Mouse (Mus musculus): Measurements from ENCODE around the gene Cenpe. TPM values are rescaled to one million over a fixed set of nuclear protein-coding genes. Genes with fewer than 3 reads are reported as not detected.

Gene Cenpe
- total RNA-seq, 2 experiments from 2014 or later = 0.91 to 1.4 TPM

DNA sequence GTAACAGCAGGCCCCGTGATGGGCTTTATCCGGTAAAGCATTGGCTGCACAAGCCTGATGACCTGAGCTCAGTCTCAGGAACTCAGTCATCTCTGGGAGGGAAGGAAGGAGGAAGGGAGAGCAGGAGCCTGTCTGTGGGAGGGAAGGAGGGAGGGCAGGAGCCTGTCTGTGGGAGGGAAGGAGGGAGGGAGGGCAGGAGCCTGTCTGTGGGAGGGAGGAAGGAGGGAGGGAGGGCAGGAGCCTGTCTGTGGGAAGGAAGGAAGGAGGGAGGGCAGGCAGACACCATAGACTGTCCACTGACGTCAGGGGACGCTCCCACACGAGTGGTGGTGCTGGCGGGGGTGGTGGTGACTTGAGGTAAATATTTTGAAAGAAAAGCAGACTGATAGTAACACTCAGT lies 36.8 kb downstream of the Cenpe start:
- DNase-seq (ENCODE audit: extremely low spot score in 1 of 2, low spot score in 2 of 2) = no peak
- H3K27ac ChIP-seq = no peak overlapping the region
- TF ChIP-seq CTCF (IDR thresholded peaks at IDR 0.05) = no peak
- no peak overlapping the region for H3K4me3 ChIP-seq
- intact Hi-C loops (cut with DNase I) = no loop called here

DNA sequence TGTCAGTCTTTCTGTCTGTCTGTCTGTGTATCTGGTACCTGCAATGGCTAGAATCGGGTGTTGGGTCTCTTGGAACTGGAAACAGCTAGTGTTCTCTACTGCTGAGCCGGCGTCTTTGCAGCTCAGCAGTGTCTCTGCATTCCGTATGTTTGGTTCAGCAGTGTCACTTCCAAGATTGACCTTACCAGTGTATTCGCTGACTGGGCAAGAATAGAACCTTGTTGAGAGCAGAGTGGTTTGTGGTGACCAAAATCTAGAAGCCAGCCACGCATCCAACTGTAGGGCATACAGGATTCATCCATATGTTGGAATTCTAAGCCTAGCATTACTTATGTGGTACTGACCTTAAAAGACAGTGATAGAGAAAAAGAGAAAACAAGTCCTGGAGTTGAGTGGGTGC lies 39.5 kb downstream of the Cenpe start:
- no peak for TF ChIP-seq CTCF (IDR thresholded peaks at IDR 0.05)
- Histone ChIP-seq H3K27ac (no peak overlapping the region), H3K4me3 (no peak overlapping the region)
- intact Hi-C loops (cut with DNase I) = no loop called here
- no peak for DNase-seq (ENCODE audit: extremely low spot score in 1 of 2, low spot score in 2 of 2)

DNA sequence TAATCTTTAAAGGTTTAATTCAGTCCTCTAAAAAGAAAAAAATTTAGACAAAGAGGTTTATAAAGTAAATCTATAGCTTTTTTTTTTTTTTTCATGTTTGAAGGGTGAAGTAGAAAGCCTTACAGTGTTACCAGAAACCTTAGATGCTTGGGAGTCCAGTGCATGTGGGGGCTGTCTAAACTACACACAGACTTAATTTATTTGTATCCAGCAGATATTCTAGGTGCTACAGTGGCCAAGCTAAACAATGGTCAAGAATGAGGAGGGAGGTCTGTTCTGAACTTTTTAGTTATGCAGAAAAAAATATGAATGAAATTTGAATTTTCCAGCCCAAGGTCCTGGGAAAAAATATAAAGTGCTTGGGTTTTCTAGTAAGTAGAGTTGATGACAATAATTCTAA lies 42.4 kb downstream of the Cenpe start:
- intact Hi-C loops (cut with DNase I) = no loop called here
- Histone ChIP-seq H3K27ac (no peak overlapping the region), H3K4me3 (no peak overlapping the region)
- no peak for DNase-seq (ENCODE audit: extremely low spot score in 1 of 2, low spot score in 2 of 2)
- TF ChIP-seq CTCF (IDR thresholded peaks at IDR 0.05) = no peak

DNA sequence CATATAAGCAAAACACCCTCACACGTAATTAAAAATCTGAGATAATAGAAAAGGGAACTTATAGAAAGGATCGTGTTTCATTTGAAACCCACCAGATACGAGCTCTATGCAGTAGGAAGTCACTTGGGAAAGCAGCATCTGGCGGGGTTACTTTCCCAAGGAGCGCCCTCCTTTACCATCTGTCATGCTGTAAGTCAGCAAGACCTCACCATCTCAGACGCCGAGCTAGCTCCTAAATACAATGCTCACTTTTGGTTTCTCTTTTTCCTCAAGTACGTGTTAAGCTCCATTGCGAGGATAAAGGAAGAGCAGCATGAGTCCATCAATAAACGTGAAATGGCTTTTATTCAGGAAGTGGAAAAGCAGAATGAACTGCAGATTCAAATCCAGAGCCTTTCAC lies 46.6 kb downstream of the Cenpe start:
- Histone ChIP-seq H3K4me3 (no peak overlapping the region), H3K27ac (no peak overlapping the region)
- intact Hi-C loops (cut with DNase I) = no loop called here
- no peak for DNase-seq (ENCODE audit: extremely low spot score in 1 of 2, low spot score in 2 of 2)
- TF ChIP-seq CTCF (IDR thresholded peaks at IDR 0.05) = no peak

DNA sequence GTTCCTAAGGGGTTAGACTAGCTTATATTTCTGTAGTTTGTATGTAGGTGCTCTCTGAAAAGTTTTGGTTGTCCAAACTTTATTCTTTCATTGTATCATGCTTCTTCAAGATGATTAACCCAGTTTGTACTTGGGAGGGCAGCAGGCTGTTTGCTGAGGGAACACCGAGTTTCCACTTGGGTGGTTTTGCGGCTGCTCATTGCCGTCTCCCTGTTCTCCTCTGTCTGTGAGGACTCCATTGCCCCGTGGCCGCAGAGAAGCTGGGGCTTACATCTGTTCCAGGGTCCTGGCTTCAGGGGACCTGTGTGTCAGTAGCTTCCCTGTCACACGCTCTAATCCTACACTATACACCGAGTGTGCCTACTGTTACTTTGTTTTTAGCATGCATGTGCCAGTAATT lies 47.9 kb downstream of the Cenpe start:
- DNase-seq (ENCODE audit: extremely low spot score in 1 of 2, low spot score in 2 of 2) = no peak
- TF ChIP-seq CTCF (IDR thresholded peaks at IDR 0.05) = no peak

DNA sequence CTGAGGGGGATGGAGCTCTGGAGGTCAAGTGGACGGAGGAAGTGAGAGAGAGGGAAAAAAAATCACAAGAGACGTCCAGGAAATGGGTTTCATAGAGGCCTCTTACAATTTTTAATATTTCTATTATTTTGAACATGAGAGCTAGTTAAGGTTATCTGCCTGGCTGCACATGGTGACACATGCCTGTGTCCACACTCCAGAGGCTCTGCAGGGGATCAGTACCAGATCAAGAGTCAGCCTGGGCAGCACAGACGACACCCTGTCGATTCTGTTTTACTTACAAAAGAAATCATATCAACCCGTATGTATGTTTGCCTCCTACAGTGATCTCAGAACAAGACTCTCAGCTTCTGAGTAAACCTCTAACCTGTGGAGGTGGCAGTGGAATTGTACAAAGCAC lies 56.3 kb downstream of the Cenpe start:
- no peak for DNase-seq (ENCODE audit: extremely low spot score in 1 of 2, low spot score in 2 of 2)
- no peak overlapping the region for H3K4me3 ChIP-seq
- intact Hi-C loops (cut with DNase I) = no loop called here
- no peak overlapping the region for H3K27ac ChIP-seq
- TF ChIP-seq CTCF (IDR thresholded peaks at IDR 0.05) = no peak

More for the DNA sequence above, 47.9 kb downstream of the Cenpe start:
- intact Hi-C loops (cut with DNase I) = no loop called here
- Histone ChIP-seq H3K4me3 (no peak overlapping the region), H3K27ac (no peak overlapping the region)

DNA sequence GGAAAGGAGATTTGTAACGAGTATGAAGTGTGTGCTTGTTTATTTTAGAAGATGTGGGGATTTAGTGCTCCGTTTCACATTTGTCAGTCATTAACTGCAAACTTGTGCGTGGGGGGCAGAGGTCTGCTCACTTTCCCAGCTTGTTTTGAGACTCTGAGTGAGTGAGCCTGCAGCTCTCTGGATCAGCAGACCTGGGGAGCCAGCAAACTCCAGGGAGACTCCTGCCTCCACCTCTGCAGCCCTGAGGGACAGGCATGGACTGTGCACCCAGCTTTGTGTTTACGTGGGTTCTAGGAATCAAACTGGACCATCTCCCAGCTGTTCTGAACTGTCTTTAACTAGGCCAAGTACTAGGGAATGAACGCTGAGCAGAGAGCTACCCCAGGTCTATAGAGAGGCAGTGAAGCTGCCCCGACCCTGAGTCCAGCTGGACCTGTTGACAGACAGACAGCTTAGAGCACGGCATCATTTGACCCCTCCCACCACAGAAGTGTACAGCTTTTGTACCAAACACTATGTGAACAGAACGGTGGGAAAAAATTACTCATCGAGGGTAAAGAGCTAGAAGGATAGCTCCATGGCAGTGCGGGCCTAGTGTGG lies 57.2 kb downstream of the Cenpe start:
- Histone ChIP-seq H3K4me3 (no peak overlapping the region), H3K27ac (no peak overlapping the region)
- no peak for DNase-seq (ENCODE audit: extremely low spot score in 1 of 2, low spot score in 2 of 2)
- no peak for TF ChIP-seq CTCF (IDR thresholded peaks at IDR 0.05)
- intact Hi-C loops (cut with DNase I) = no loop called here

DNA sequence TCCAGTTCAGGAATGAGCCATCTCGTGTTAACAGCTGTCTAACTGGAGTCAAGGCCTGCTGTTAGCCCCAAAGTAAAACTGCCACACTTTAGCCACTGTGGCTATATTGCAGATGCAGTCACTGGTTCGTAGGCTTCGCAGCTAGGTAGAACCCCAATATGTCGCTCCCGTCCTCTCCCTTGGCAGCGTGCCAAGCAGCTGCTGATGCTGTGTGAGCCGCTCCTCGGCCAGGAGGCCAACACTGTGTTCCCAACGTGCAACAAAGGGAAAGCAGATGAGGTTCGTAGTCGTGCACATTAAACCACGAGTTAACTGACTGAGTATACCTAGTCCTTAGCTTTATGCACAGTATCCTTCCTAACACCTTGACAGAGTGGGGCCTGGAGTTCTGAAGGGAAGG lies 60.3 kb downstream of the Cenpe start:
- no peak for TF ChIP-seq CTCF (IDR thresholded peaks at IDR 0.05)
- Histone ChIP-seq H3K27ac (no peak overlapping the region), H3K4me3 (no peak overlapping the region)
- no peak for DNase-seq (ENCODE audit: extremely low spot score in 1 of 2, low spot score in 2 of 2)
- intact Hi-C loops (cut with DNase I) = no loop called here

DNA sequence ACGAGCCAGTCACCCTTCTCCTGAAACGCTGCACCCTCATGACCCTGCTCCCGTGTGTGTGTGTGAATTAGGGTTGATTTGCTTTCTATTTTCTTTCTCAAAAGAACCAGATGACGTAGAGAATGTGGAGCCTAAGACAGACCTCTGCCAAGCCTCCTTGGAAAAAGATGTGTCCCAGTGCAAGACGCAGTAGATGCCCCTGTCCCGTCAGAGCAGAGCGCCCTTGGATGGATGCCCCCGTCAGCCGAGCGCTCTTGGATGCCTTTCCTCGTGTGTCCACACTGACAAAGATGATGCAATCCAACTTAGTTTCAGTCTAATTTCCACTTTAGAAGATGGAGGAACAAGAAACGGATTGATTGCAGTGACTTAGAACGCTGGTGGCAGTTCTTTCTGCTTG lies 60.7 kb downstream of the Cenpe start:
- DNase-seq (ENCODE audit: extremely low spot score in 1 of 2, low spot score in 2 of 2) = no peak
- Histone ChIP-seq H3K4me3 (no peak overlapping the region), H3K27ac (no peak overlapping the region)
- intact Hi-C loops (cut with DNase I) = no loop called here
- no peak for TF ChIP-seq CTCF (IDR thresholded peaks at IDR 0.05)

DNA sequence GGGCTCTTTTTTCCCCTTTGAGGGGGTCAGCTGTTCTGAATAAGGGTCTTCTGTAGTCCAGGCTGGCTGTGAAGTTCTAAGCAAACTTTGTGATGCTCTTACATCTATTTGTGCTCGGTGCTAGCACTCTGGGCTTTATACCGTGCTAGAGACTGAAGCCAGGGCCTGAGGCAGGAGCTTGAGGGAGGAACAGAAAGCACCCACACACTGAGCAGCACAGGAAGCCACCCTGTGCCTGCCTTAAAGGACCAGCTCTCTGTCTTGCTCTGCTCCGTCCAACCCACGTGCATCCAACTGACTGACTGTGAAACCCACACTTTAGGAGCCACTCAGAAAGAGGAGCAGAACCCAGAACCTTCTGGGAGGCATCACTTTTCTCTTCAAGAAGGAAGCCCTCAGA lies 67.8 kb downstream of the Cenpe start:
- DNase-seq (ENCODE audit: extremely low spot score in 1 of 2, low spot score in 2 of 2) = no peak
- no peak for TF ChIP-seq CTCF (IDR thresholded peaks at IDR 0.05)
- Histone ChIP-seq H3K27ac (no peak overlapping the region), H3K4me3 (no peak overlapping the region)
- intact Hi-C loops (cut with DNase I) = loop anchor here (5.0 to 10.0 kb wide), 3 partner anchors 255 to 585 kb away; no protein-coding TSS in a partner anchor

DNA sequence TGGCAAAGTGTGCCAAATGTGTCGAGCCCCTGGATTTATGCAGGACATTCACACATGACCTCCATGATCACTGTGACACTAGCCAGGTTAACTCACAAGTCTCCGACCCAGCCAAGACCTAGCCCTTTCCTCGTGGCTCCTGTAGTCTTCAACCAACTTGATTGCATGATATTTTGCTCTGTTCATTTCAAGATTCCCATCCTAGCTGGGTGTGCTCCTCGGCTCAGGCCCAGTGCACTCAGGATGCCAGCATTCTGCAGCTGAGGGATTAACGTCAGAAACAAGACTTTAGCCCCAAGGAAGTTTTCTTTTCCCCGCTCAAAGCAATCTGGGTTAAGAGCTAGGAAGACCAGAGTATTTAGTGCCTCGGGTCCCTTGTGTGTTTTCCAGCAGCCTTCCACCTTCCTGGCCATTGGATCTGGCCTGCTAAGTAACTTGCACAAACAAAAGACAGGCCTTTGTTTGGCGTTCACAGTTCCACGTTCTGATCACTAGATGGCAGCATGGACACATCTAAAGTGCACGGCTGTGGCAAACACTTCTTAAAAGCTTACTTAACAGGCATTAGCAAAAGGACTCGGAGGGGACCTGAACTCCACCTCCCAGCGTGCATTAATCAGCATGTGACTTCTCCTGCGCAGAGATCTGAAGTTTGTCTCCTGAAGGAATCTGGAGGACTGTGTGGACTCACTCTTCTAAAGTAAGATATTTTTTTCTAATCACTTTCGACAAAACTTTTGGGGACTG lies 68.5 kb downstream of the Cenpe start, which contains the start of gene Bdh2:
Bdh2 (plus strand) TSS at position 553 of the 747 bp plus-strand sequence.
- Histone ChIP-seq H3K27ac (no peak within 1 kb of the TSS), H3K4me3 (no peak within 1 kb of the TSS)
- peak; percentile 90 for TF ChIP-seq CTCF (IDR thresholded peaks at IDR 0.05)
- intact Hi-C loops (cut with DNase I) = loop anchor here (5.0 to 10.0 kb wide), 3 partner anchors 254 to 584 kb away; no protein-coding TSS in a partner anchor
- peak; percentile 69 to 72 for DNase-seq (ENCODE audit: extremely low spot score in 1 of 2, low spot score in 2 of 2)

DNA sequence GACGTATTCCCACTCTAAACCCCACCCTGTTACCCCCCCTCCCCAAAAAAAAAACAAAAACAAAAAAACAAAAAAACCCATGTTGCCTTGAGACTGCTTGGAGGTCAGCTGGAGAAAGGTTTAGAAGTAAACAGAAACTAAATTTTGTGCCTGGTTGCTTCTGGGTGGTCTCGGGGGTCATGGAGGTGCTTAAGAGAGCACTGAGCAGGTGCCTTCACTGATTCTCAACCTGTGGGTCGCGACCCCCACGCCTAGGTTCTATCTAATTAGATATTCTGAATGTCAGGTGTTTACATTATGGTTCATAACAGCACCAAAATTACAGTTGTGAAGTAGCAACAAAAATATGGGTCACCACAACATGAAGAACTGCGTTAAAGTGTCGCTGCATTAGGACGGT lies 69.4 kb downstream of the Cenpe start:
- no peak for DNase-seq (ENCODE audit: extremely low spot score in 1 of 2, low spot score in 2 of 2)
- H3K27ac ChIP-seq = no peak overlapping the region
- intact Hi-C loops (cut with DNase I) = loop anchor here (5.0 to 10.0 kb wide), 3 partner anchors 253 to 583 kb away; no protein-coding TSS in a partner anchor
- H3K4me3 ChIP-seq = no peak overlapping the region
- no peak for TF ChIP-seq CTCF (IDR thresholded peaks at IDR 0.05)
